Mouse (Mus musculus): Measurements from ENCODE around the gene Crisp2. TPM values are rescaled to one million over a fixed set of nuclear protein-coding genes. Genes with fewer than 3 reads are reported as not detected.

Crisp2 gene
- total RNA-seq, 2 experiments from 2014 or later, result not detected

Other genes with a start within 250 kb of the Crisp2 start
- gene Esp6, start 245.5 kb downstream of the Crisp2 start, total RNA-seq (2021), result not detected
- not detected for gene Esp4, start 208.4 kb downstream of the Crisp2 start, total RNA-seq (2021)
- not detected for gene Esp3, start 174.9 kb downstream of the Crisp2 start, total RNA-seq (2021)
- gene Esp1, start 79.9 kb downstream of the Crisp2 start, total RNA-seq (2021), result not detected
- not detected for gene Rhag, start 4.1 kb upstream of the Crisp2 start, total RNA-seq (2021)
- under 1 TPM in 1 of 2 experiments, not detected in 1; 0.15 TPM for gene 9130008F23Rik, start 73.6 kb upstream of the Crisp2 start, total RNA-seq (2021)
- not detected for gene Glyatl3, start 107.3 kb upstream of the Crisp2 start, total RNA-seq (2021)
- 10 to 100 TPM; 41.9 to 42.8 TPM for gene Mut, start 127.7 kb upstream of the Crisp2 start, total RNA-seq (2021)
- 1 to 10 TPM; 3.0 to 3.9 TPM for gene Cenpq, start 128.0 kb upstream of the Crisp2 start, total RNA-seq (2021)

Measured in layer of hippocampus, postnatal 36 days (tissue).